Mouse (Mus musculus) lung, postnatal 0 days (tissue): ENCODE results near the gene Tfip11.

Source experiments
- CTCF ChIP-seq: IDR thresholded peaks from 2 replicates; pipeline ENCODE4 v1.5.1; 2016; ENCODE audit warnings: antibody characterized with exemption, mild to moderate bottlenecking
- EP300 ChIP-seq: IDR thresholded peaks from 2 replicates; pipeline ENCODE4 v1.6.1; 2016; ENCODE audit warnings: antibody characterized with exemption, mild to moderate bottlenecking, control low read depth

DNA sequence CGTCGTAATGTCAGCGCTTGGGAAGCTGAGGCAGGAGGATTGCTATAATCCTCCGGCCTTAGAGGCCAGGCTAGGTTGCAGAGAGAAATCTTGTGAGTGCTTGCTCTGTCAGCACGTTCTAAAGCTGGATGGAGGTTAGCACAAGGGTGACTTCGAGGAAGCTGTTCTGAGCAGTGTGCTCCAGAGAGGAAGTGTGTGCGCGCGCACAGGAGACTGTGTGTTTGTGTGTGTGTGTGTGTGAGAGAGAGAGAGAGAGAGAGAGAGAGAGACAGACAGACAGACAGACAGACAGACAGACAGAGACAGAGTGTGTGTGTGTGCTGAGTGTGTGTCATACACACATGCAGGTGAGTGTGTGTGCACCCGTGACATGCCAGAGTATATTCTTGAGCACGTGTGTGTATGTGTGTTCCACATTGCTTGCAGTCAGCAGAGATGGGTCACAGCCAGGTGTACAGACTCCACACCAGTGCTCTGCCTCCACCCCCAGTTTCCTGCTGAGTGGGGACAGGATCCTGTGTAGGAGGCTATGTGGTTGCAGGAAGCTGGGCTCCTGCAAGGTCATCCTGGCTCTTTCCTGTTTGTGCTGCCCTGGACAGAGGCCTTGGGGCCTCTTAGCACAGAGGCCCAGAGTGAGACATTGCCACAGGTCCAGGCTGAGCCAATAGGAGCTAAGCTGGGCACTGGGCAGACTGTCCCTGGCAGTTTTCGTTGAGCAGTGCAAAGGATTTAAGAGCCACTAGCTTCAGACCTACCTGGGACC lies 27.8 kb upstream of the Tfip11 start:
- TF ChIP-seq CTCF: no peak
- TF ChIP-seq EP300: peak; percentile 49; the same call in 1 of the 2 replicates
